Mouse (Mus musculus) thymus, adult 2 months (tissue): ENCODE measurements around the gene Zswim8. TPM values are rescaled to one million over a fixed set of nuclear protein-coding genes. Genes with fewer than 3 reads are reported as not detected.

Experiments
- DNase-seq: peaks from one replicate; pipeline ENCODE4 v3.0.0; 2021
- H3K27ac ChIP-seq: fragments of 200-500 bp; 2 replicates; pipeline ENCODE4 v1.5.1; 2012; ENCODE audit warnings: low read length, control low read depth; ENCODE audit not compliant: control insufficient read depth, insufficient read depth
- H3K27me3 ChIP-seq: fragments of 200-500 bp; 2 replicates; pipeline ENCODE4 v1.6.1; 2012; ENCODE audit warnings: mild to moderate bottlenecking, low read length, moderate library complexity, mixed read lengths; ENCODE audit not compliant: control insufficient read depth, insufficient read depth
- H3K36me3 ChIP-seq: fragments of 200-500 bp; 2 replicates; pipeline ENCODE4 v1.6.1; 2012; ENCODE audit warnings: mild to moderate bottlenecking, low read length, moderate library complexity; ENCODE audit not compliant: control insufficient read depth, insufficient read depth
- H3K4me1 ChIP-seq: fragments of 200-500 bp; replicated peaks from 2 replicates; pipeline ENCODE4 v1.6.1; 2012; ENCODE audit warnings: low read length; ENCODE audit not compliant: control insufficient read depth, insufficient read depth
- H3K4me3 ChIP-seq: fragments of 200-500 bp; 2 replicates; pipeline ENCODE4 v1.5.1; 2012; ENCODE audit warnings: mild to moderate bottlenecking, low read length, control low read depth, moderate library complexity; ENCODE audit not compliant: control insufficient read depth, insufficient read depth
- CTCF ChIP-seq: fragments of 200-500 bp; IDR thresholded peaks from 2 replicates; pipeline ENCODE4 v1.5.1; 2012; ENCODE audit warnings: mild to moderate bottlenecking, control low read depth, low read length, moderate library complexity, borderline replicate concordance; ENCODE audit not compliant: control insufficient read depth, poor library complexity, insufficient read depth; ENCODE audit errors: extremely low read depth
- POLR2A ChIP-seq: fragments of 200-500 bp; IDR thresholded peaks from 2 replicates; pipeline ENCODE4 v1.6.1; 2012; ENCODE audit warnings: mild to moderate bottlenecking, low read length, control low read depth, moderate library complexity; ENCODE audit not compliant: control insufficient read depth, poor library complexity, insufficient read depth; ENCODE audit errors: extremely low read depth
- WGBS: fragments of 180-500 bp; shearing (Covaris S2); methylation state at CpG from one replicate; pipeline ENCODE4 v1.1.7; 2018; 5-methylcytosine and 5-hydroxymethylcytosine counted together
- polyA plus RNA-seq: library from polyadenylated mRNA; depleted of rRNA; stranded (reverse); fragments of >200 nt; gene quantifications from 2 replicates; pipeline ENCODE4 v1.2.3, GENCODE M21; 2012

The Zswim8 gene
- polyA plus RNA-seq, 1 experiment: 296 TPM

DNA sequence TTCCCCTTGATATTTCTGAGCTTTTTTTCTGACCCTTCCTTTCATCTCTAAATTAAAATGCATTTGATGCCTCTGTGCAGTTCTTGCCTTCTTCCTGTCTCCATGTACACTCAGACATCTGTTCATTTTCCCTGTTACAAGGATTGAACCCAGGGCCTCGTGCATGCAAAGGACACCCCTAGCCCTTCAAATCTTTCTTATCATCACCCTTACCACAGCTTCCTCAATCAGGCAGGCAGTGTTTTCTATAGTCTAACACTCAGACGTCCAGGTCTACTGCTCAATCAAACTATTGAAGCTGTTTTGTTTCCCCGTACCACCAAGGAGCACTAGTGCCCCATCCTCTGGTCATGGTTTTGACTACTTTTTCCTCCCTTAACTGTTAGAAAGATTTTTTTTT is 46.4 kb downstream of the Zswim8 start:
- H3K27ac ChIP-seq: no peak overlapping the region
- H3K27me3 ChIP-seq: no peaks in the 10 kb centered on the region
- H3K36me3 ChIP-seq: peaks cover 11% of the 10 kb centered on the region
- TF ChIP-seq POLR2A (no peak), CTCF (no peak)
- H3K4me3 ChIP-seq: no peak overlapping the region
- WGBS: 67% methylated on average over 3 of the region's 3 CpGs
- no peak for DNase-seq
- no peaks in the 10 kb centered on the region for H3K4me1 ChIP-seq

DNA sequence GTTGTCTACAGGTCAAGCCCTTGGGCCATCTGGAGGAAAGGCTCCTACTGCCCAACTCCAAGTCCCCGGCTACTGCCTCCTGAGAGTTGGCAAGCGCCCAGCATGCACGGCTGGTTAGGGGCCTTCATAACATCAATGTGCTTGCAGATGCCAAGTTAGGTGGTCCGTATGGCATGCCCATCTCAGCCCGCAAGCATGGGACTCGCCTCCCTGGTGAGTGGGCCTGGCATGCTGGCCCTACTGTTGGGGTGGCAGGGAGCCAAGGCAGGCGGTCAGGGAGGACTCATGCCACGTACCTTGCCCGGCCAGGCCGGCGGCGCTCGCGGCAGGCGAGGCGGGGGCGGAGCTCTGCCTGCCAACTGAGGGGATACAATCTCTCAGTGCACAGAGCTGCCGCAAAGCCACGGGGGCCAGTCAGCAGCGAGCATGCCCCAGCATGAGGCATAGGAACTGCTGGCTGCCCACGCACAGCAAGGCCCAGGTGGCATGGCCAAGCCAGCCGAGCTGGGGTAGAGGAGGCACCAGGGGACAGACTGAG is 50.1 kb downstream of the Zswim8 start:
- Histone ChIP-seq H3K36me3 (peaks cover 29% of the 10 kb centered on the region), H3K4me3 (no peak overlapping the region), H3K27me3 (no peaks in the 10 kb centered on the region), H3K4me1 (no peaks in the 10 kb centered on the region), H3K27ac (no peak overlapping the region)
- 97% methylated on average over 22 of the region's 22 CpGs for WGBS
- TF ChIP-seq POLR2A: no peak
- no peak for TF ChIP-seq CTCF
- DNase-seq: no peak

DNA sequence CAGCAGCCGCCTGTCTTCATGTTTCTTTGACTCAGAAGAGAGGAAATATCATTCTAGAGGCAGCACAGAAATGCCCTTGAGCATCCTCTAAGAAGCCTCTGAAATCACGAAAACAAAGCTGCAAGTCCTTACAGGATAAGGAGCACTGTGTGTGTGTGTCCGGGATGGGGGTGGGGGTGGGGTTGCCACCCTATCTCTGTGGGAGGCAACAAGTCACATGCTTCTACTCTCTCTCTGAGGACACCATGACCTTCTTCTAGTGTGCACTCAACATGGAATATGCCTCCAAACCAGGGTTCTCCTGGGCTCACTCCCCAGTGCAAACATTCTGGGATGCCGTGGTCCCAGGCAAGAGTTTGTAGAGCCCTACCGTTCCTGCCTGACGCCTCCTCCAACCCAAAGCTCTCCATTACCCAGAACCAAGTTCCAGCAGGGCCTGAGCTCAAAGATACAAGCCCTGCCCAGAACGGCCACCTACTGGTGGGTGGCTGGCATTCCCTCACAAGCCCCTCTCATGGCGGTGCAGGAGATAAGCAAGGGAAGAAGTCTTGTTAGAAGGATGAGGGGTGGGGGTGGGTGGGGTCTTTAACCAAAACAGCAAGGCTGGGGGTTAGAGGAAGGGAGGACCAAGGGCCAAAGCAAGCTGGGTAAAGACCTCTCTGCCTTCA is 51.5 kb downstream of the Zswim8 start:
- no peak overlapping the region for H3K4me3 ChIP-seq
- H3K4me1 ChIP-seq: no peaks in the 10 kb centered on the region
- TF ChIP-seq CTCF (no peak), POLR2A (no peak)
- WGBS: 95% methylated on average over 8 of the region's 8 CpGs
- no peaks in the 10 kb centered on the region for H3K27me3 ChIP-seq
- no peak overlapping the region for H3K27ac ChIP-seq
- no peak for DNase-seq
- H3K36me3 ChIP-seq: peaks cover 38% of the 10 kb centered on the region

DNA sequence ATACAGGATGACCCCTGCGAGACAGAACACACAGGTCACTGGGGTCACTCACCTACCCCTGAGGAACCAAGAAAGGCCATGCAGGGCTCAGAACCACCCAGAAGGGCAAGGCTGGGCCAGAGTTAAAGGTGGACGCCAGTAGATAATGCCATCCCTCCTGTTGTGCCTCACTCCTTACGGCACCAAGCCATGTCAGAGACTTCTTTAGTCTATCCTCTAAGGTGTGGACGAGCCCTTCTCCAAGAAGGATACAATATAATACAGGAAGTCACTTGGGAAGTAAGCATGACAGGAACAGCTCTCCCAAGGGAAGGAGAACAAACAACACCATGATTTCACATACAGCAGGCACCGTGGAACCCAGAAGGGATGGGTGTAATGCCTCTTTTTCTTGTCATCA is 57.6 kb downstream of the Zswim8 start:
- H3K27ac ChIP-seq: no peak overlapping the region
- H3K36me3 ChIP-seq: peaks cover 30% of the 10 kb centered on the region
- WGBS: 99% methylated on average over 5 of the region's 5 CpGs

DNA sequence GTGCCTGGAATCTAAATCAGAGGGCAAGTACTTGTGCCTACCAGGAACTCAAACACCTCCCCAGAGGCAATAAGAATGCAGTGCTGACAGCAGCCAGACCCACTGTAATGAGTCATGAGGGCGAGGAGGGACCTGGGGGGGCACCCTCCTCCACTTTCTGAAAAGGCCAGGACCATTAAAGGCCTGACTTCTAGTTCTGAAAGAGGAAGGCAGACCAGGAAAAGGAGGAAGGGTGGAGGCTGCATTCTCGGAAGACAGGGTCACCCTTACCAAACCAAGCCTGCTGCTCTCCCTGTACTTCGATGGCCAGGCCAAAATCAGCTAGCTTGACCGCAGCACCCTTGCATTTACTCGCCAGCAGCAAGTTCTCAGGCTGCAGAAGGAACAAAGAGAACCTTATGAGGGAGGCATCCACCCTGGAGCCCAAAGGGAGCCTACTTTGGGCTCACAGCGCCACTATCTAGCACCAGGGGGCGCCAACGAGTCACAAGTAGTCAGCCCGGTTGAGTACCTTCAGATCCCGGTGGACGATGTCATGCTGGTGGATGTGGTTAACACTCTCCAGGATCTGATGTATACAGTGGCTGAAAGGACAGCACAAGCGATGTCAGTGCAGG is 58.4 kb downstream of the Zswim8 start:
- H3K4me1 ChIP-seq: no peaks in the 10 kb centered on the region
- H3K36me3 ChIP-seq: peaks cover 22% of the 10 kb centered on the region
- DNase-seq: peak; percentile 84
- 27% methylated on average over 12 of the region's 12 CpGs for WGBS
- H3K27ac ChIP-seq: no peak overlapping the region
- peak; percentile 95 for TF ChIP-seq CTCF
- no peak for TF ChIP-seq POLR2A
- no peak overlapping the region for H3K4me3 ChIP-seq
- no peaks in the 10 kb centered on the region for H3K27me3 ChIP-seq

More for the DNA sequence above, 57.6 kb downstream of the Zswim8 start:
- no peak overlapping the region for H3K4me3 ChIP-seq
- no peak for TF ChIP-seq CTCF
- no peak for TF ChIP-seq POLR2A
- no peaks in the 10 kb centered on the region for H3K4me1 ChIP-seq
- no peaks in the 10 kb centered on the region for H3K27me3 ChIP-seq
- no peak for DNase-seq

DNA sequence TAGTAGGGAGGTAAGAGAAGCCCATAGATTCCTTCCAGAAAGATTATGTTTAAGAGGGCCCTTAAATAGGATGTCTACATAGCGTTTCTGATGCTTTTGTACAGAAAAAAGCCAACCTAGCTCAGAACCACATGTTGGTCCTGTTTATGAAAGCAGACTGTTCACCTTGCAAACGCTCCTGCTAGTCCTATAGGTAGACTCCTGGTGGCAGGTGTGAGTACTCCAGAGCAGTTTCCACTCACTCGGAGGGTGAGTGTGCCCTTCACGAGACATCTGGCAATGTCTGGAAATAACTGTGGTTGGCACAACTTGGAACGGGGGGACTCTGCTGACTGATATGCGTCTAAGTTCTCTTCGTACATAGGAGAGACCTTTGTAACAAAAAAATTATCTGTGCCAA is 60.6 kb downstream of the Zswim8 start:
- H3K36me3 ChIP-seq: peaks cover 22% of the 10 kb centered on the region
- peaks cover 4% of the 10 kb centered on the region for H3K4me1 ChIP-seq
- TF ChIP-seq POLR2A (no peak), CTCF (no peak)
- 90% methylated on average over 7 of the region's 7 CpGs for WGBS
- no peak overlapping the region for H3K4me3 ChIP-seq
- H3K27me3 ChIP-seq: no peaks in the 10 kb centered on the region
- no peak for DNase-seq
- H3K27ac ChIP-seq: no peak overlapping the region
